Mouse (Mus musculus) monocyte, adult 2 months (primary cell): Measurements from ENCODE around the gene Bend5.

Source experiments
- DNase-seq, 2 experiments: peaks; one replicate each; pipeline ENCODE4 v3.0.0; 2022; ENCODE audit warnings: low spot score in 2 of 2, low read depth in 1 of 2

The Bend5 gene

GRCm38 (mm10) chr4:111414818-111415488 is at the start of gene Bend5:
Gene Bend5, plus strand, starts transcription at chr4:111415006.
- no peak for DNase-seq

GRCm38 (mm10) chr4:111367771-111368170 is 47.0 kb upstream of the Bend5 start:
- no peak for DNase-seq

GRCm38 (mm10) chr4:111377159-111377558 is 37.6 kb upstream of the Bend5 start:
- no peak for DNase-seq

- no peak for DNase-seq
Observed at GRCm38 (mm10) chr4:111378071-111378470, 36.7 kb upstream of the Bend5 start.

- no peak for DNase-seq
Observed at GRCm38 (mm10) chr4:111383101-111383500, 31.7 kb upstream of the Bend5 start.

- DNase-seq, result no peak
Observed at GRCm38 (mm10) chr4:111390736-111391135, 24.1 kb upstream of the Bend5 start.

GRCm38 (mm10) chr4:111399784-111400183 is 15.0 kb upstream of the Bend5 start:
- no peak for DNase-seq

GRCm38 (mm10) chr4:111400676-111401075 is 14.1 kb upstream of the Bend5 start:
- DNase-seq, result no peak

GRCm38 (mm10) chr4:111403243-111403642 is 11.6 kb upstream of the Bend5 start:
- no peak for DNase-seq

GRCm38 (mm10) chr4:111410731-111411130 is 4.1 kb upstream of the Bend5 start:
- DNase-seq, result no peak

- no peak for DNase-seq
Observed at GRCm38 (mm10) chr4:111414399-111414798, 407 bp upstream of the Bend5 start.

GRCm38 (mm10) chr4:111416126-111416525 is 1.3 kb downstream of the Bend5 start:
- no peak for DNase-seq

- DNase-seq, result no peak
Observed at GRCm38 (mm10) chr4:111416551-111416950, 1.7 kb downstream of the Bend5 start.

- DNase-seq, result no peak
Observed at GRCm38 (mm10) chr4:111417716-111418115, 2.9 kb downstream of the Bend5 start.

- no peak for DNase-seq
Observed at GRCm38 (mm10) chr4:111419476-111419875, 4.7 kb downstream of the Bend5 start.

- no peak for DNase-seq
Observed at GRCm38 (mm10) chr4:111420031-111420430, 5.2 kb downstream of the Bend5 start.

GRCm38 (mm10) chr4:111420955-111421354 is 6.1 kb downstream of the Bend5 start:
- no peak for DNase-seq

GRCm38 (mm10) chr4:111421785-111422184 is 7.0 kb downstream of the Bend5 start:
- no peak for DNase-seq

GRCm38 (mm10) chr4:111424371-111424950 is 9.7 kb downstream of the Bend5 start:
- DNase-seq, result no peak

GRCm38 (mm10) chr4:111425170-111425569 is 10.4 kb downstream of the Bend5 start:
- no peak for DNase-seq

- no peak for DNase-seq
Observed at GRCm38 (mm10) chr4:111431186-111431585, 16.4 kb downstream of the Bend5 start.

GRCm38 (mm10) chr4:111432013-111432412 is 17.2 kb downstream of the Bend5 start:
- DNase-seq, result no peak

- DNase-seq, result no peak
Observed at GRCm38 (mm10) chr4:111432417-111432816, 17.6 kb downstream of the Bend5 start.
